Mouse (Mus musculus): ENCODE measurements around the gene Gm10251. TPM values are rescaled to one million over a fixed set of nuclear protein-coding genes. Genes with fewer than 3 reads are reported as not detected.

Gm10251 gene
- not detected in 2 replicates for polyA plus RNA-seq (2015; fragmentation: Nextera tagmentation; extraction: Ambion mirVana)

GRCm38 (mm10) chr14:6684070-6684469 is at the start of gene Gm10251:
TSS of gene Gm10251 (minus strand) at chr14:6684170.

GRCm38 (mm10) chr14:6720151-6720550 is 36.2 kb upstream of the Gm10251 start, which contains the start of gene Gm8050:
TSS of gene Gm8050 (minus strand) at chr14:6720251.

GRCm38 (mm10) chr14:6622318-6622717 is 61.7 kb downstream of the Gm10251 start, which contains the start of gene Gm3460:
TSS of gene Gm3460 (minus strand) at chr14:6622418.

GRCm38 (mm10) chr14:6590513-6590912 is 93.5 kb downstream of the Gm10251 start, which contains the start of gene Gm3629:
TSS of gene Gm3629 (minus strand) at chr14:6590613.

Other genes with a start within 250 kb of the Gm10251 start
- gene Gm3594, start 239.6 kb downstream of the Gm10251 start, polyA plus RNA-seq (2015; fragmentation: Nextera tagmentation; extraction: Ambion mirVana), result not detected in 2 replicates
- not detected in 2 replicates for gene Gm8356, start 146.9 kb downstream of the Gm10251 start, polyA plus RNA-seq (2015; fragmentation: Nextera tagmentation; extraction: Ambion mirVana)
- 0.10 and 0.15 TPM in 2 replicates for gene Gm3629, start 93.6 kb downstream of the Gm10251 start, polyA plus RNA-seq (2015; fragmentation: Nextera tagmentation; extraction: Ambion mirVana)
- gene Gm3460, start 61.8 kb downstream of the Gm10251 start, polyA plus RNA-seq (2015; fragmentation: Nextera tagmentation; extraction: Ambion mirVana), result not detected in 2 replicates
- not detected in 2 replicates for gene Gm8050, start 36.1 kb upstream of the Gm10251 start, polyA plus RNA-seq (2015; fragmentation: Nextera tagmentation; extraction: Ambion mirVana)
- gene Gm3636, start 58.2 kb upstream of the Gm10251 start, polyA plus RNA-seq (2015; fragmentation: Nextera tagmentation; extraction: Ambion mirVana), result 0.72 and 1.1 TPM in 2 replicates
- not detected in 2 replicates for gene Gm8362, start 90.2 kb upstream of the Gm10251 start, polyA plus RNA-seq (2015; fragmentation: Nextera tagmentation; extraction: Ambion mirVana)
- not detected in 2 replicates for gene Gm3642, start 156.1 kb upstream of the Gm10251 start, polyA plus RNA-seq (2015; fragmentation: Nextera tagmentation; extraction: Ambion mirVana)
- gene Gm3667, start 205.8 kb upstream of the Gm10251 start, polyA plus RNA-seq (2015; fragmentation: Nextera tagmentation; extraction: Ambion mirVana), result 0.07 and 0.13 TPM in 2 replicates